Mouse (Mus musculus): ENCODE measurements around the gene Slc9a6.

- no peak for TF ChIP-seq POLR2A (IDR thresholded peaks at IDR 0.05; ENCODE audit: low read depth, low read length)
- no peak for TF ChIP-seq CTCF (IDR thresholded peaks at IDR 0.05; ENCODE audit: extremely low read depth, insufficient read length, insufficient replicate concordance, low read depth, low read length)
Observed at GRCm38 (mm10) chrX:56659286-56659685, 49.7 kb downstream of the Slc9a6 start.

All from small intestine, adult 2 months (tissue).